Mouse (Mus musculus): Measurements from ENCODE around the gene C130026I21Rik.
"Not testable (repeated sequence)": the region's sequence is repeated elsewhere in the genome, so short reads cannot be mapped to it uniquely, and the experiment has no call there.

- not testable (repeated sequence) for TF ChIP-seq POLR2A (IDR thresholded peaks at IDR 0.05; ENCODE audit: control insufficient read depth, extremely low read depth, insufficient read depth, low read length, poor library complexity); CTCF (IDR thresholded peaks at IDR 0.05; ENCODE audit: borderline replicate concordance, control insufficient read depth, extremely low read depth, insufficient read depth, low read length, poor library complexity)
These were observed 152.0 kb downstream of the C130026I21Rik start for GRCm38 (mm10) chr1:85118341-85118740.

Measured in thymus, adult 2 months (tissue).